In genomic region chr4:102569101-102569583, GRCm38 (mm10) we compare ENCODE assay signal across 8 mouse cellular contexts.
DNase-seq lines count a peak whose midpoint lies in the region; ATAC-seq and TF ChIP-seq lines count a peak whose summit lies in the region.

No protein-coding gene starts in this region.

- ATAC-seq in forebrain, embryonic 13.5 days, result no peak
- no peak for ATAC-seq in forebrain, postnatal 0 days
- no peak for ATAC-seq in heart, embryonic 15.5 days (replicated peaks; ENCODE audit: insufficient number of reproducible peaks, insufficient read depth, low FRiP score, low read depth)
- ATAC-seq in megakaryocyte-erythroid progenitor cell, adult 5-6 weeks (replicated peaks; ENCODE audit: low FRiP score, low TSS enrichment, poor library complexity, severe bottlenecking), result peak; percentile 51
- ATAC-seq in frontal cortex, adult (ENCODE audit: low TSS enrichment), result no peak

- no peaks in the 10 kb centered on the region for H3K36me3 ChIP-seq in forebrain, embryonic 13.5 days (ENCODE audit: poor library complexity, severe bottlenecking)
- H3K36me3 ChIP-seq in forebrain, postnatal 0 days (ENCODE audit: insufficient read depth), result no peaks in the 10 kb centered on the region
- no peaks in the 10 kb centered on the region for H3K36me3 ChIP-seq in heart, embryonic 15.5 days

- WGBS in forebrain, embryonic 13.5 days, result 16% methylated on average over 8 of the region's 8 CpGs
- 22% methylated on average over 8 of the region's 8 CpGs for WGBS in forebrain, postnatal 0 days
- 6% methylated on average over 8 of the region's 8 CpGs for WGBS in heart, embryonic 15.5 days

- no peak overlapping the region for H3K9ac ChIP-seq in forebrain, embryonic 13.5 days
- no peak overlapping the region for H3K9ac ChIP-seq in forebrain, postnatal 0 days
- no peak overlapping the region for H3K9ac ChIP-seq in heart, embryonic 15.5 days

- intact Hi-C loops in left cerebral cortex, adult 2 months (cut with DNase I), result no loop called here

- peaks cover 57% of the 10 kb centered on the region for H3K4me1 ChIP-seq in forebrain, embryonic 13.5 days
- H3K4me1 ChIP-seq in forebrain, postnatal 0 days (ENCODE audit: insufficient read depth), result peaks cover 15% of the 10 kb centered on the region; the same call in 1 of the 2 replicates
- peaks cover 51% of the 10 kb centered on the region for H3K4me1 ChIP-seq in heart, embryonic 15.5 days (replicated peaks)

- H3K9me3 ChIP-seq in forebrain, embryonic 13.5 days (replicated peaks), result no peaks in the 10 kb centered on the region
- no peaks in the 10 kb centered on the region for H3K9me3 ChIP-seq in forebrain, postnatal 0 days (ENCODE audit: low read length)
- H3K9me3 ChIP-seq in heart, embryonic 15.5 days (replicated peaks), result no peaks in the 10 kb centered on the region

- 0 out of 2 replicates have a peak overlapping the region, but pooled peaks have one; percentile 16 for H3K4me2 ChIP-seq in forebrain, embryonic 13.5 days
- no peak overlapping the region for H3K4me2 ChIP-seq in forebrain, postnatal 0 days (ENCODE audit: low read depth)
- peak overlapping the region; percentile 81 for H3K4me2 ChIP-seq in heart, embryonic 15.5 days

- peaks cover 16% of the 10 kb centered on the region for H3K27me3 ChIP-seq in forebrain, embryonic 13.5 days
- H3K27me3 ChIP-seq in forebrain, postnatal 0 days (ENCODE audit: insufficient read depth, low read length), result no peaks in the 10 kb centered on the region
- H3K27me3 ChIP-seq in heart, embryonic 15.5 days, result no peaks in the 10 kb centered on the region

- no peak overlapping the region; the same call in 1 of the 2 replicates for H3K27ac ChIP-seq in forebrain, embryonic 13.5 days
- H3K27ac ChIP-seq in forebrain, postnatal 0 days (ENCODE audit: low read depth, low read length), result no peak overlapping the region
- H3K27ac ChIP-seq in heart, embryonic 15.5 days, result peak overlapping the region; percentile 92
- no peak overlapping the region for H3K27ac ChIP-seq in left cerebral cortex, adult 2 months

- no peak for TF ChIP-seq CTCF in forebrain, postnatal 0 days (IDR thresholded peaks at IDR 0.05; ENCODE audit: low read depth)
- no peak for TF ChIP-seq CTCF in left cerebral cortex, adult 2 months (IDR thresholded peaks at IDR 0.05)

- no peak for DNase-seq in forebrain, postnatal 0 days
- peak; percentile 78 for DNase-seq in 416B (ENCODE audit: low read depth)
- DNase-seq in left cerebral cortex, adult 2 months (ENCODE audit: extremely low spot score in 1 of 2, low spot score in 2 of 2), result no peak
- DNase-seq in gastrocnemius, postnatal 10 days, result no peak

- no peak overlapping the region for H3K4me3 ChIP-seq in forebrain, embryonic 13.5 days
- H3K4me3 ChIP-seq in forebrain, postnatal 0 days (ENCODE audit: low read depth, low read length), result no peak overlapping the region
- peak overlapping the region; percentile 62; the same call in 1 of the 2 replicates for H3K4me3 ChIP-seq in heart, embryonic 15.5 days
- H3K4me3 ChIP-seq in left cerebral cortex, adult 2 months, result no peak overlapping the region
